Mouse (Mus musculus): ENCODE results near the gene Trabd2b. TPM values are rescaled to one million over a fixed set of nuclear protein-coding genes. Genes with fewer than 3 reads are reported as not detected.

The Trabd2b gene
- polyA plus RNA-seq, 1 experiment from 2014 or later = 0.97 TPM

DNA sequence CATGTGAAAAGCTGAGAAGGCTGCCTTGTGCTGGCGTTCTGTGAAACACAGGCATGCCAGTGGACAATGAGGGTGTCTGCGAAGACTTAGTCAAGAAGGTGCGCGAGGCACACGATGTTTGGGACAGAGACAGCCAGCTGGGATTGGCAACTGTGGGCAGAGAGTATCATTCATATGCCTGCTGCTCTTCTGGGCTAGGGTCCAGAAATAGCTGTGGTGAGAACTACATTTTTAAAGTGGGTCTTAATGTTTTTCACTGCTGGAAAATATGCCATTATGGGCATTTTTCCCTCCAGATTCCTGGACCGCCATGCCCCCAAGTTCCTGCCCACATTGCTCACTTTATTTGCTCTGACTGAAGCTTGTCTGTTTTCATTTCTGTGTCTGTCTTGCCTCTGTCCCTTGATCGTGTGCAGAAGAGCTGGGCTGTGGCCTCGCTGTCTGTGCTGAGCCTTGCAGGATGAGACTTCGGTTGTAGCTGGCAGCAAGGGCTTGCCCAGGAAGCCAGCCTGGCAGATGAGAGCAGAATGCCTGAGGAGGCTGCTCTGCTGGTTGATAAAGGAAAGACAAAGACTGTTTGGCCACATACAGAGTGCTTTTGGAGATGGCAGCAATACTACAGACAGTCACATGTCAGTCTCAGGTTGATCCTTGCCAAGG lies 42.0 kb downstream of the Trabd2b start:
- no peak overlapping the region for H3K4me2 ChIP-seq (ENCODE audit: low read depth, low read length)
- H3K27me3 ChIP-seq (ENCODE audit: control insufficient read depth, insufficient read depth, low read length) = no peaks in the 10 kb centered on the region
- H3K36me3 ChIP-seq (ENCODE audit: control insufficient read depth, insufficient read depth, low read length) = no peaks in the 10 kb centered on the region
- H3K9ac ChIP-seq (ENCODE audit: low read length) = no peak overlapping the region
- no peak for ATAC-seq (ENCODE audit: insufficient read depth, low FRiP score)
- no peak overlapping the region for H3K4me3 ChIP-seq (replicated peaks; ENCODE audit: low read length)
- H3K9me3 ChIP-seq (replicated peaks; ENCODE audit: control insufficient read depth, low read length) = no peaks in the 10 kb centered on the region
- 80% methylated on average over 9 of the region's 9 CpGs for WGBS
- H3K4me1 ChIP-seq (ENCODE audit: control insufficient read depth, insufficient read depth, low read length) = no peaks in the 10 kb centered on the region
- no peak overlapping the region for H3K27ac ChIP-seq (ENCODE audit: low read length)

GRCm38 (mm10) chr4:114453101-114453500 lies 46.6 kb downstream of the Trabd2b start:
- ATAC-seq (ENCODE audit: insufficient read depth, low FRiP score) = no peak
- Histone ChIP-seq H3K4me3 (replicated peaks; ENCODE audit: low read length) (no peak overlapping the region), H3K4me1 (ENCODE audit: control insufficient read depth, insufficient read depth, low read length) (no peaks in the 10 kb centered on the region), H3K9ac (ENCODE audit: low read length) (no peak overlapping the region), H3K9me3 (replicated peaks; ENCODE audit: control insufficient read depth, low read length) (no peaks in the 10 kb centered on the region), H3K27ac (ENCODE audit: low read length) (no peak overlapping the region), H3K36me3 (ENCODE audit: control insufficient read depth, insufficient read depth, low read length) (no peaks in the 10 kb centered on the region), H3K4me2 (ENCODE audit: low read depth, low read length) (no peak overlapping the region), H3K27me3 (ENCODE audit: control insufficient read depth, insufficient read depth, low read length) (no peaks in the 10 kb centered on the region)
- WGBS = 79% methylated on average over 3 of the region's 3 CpGs

DNA sequence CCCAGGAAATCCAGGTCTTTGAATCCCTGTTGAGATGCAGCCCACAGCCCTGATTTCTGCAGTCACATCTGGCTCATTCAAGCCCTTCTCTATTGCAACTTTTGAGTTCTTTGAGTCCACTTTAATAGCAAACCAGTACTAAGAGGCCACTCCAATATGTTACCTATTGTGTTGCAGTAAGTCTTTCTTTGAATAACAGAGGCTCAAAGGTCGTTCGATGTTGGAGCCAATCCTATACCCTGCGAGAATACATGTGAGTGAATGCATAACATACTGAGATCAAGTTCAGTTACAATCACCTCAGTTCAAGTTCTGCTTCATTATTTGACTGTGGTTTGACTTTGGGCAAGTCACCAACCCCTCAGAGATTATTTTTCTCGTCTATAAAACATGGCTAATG lies 47.5 kb downstream of the Trabd2b start:
- Histone ChIP-seq H3K4me1 (ENCODE audit: control insufficient read depth, insufficient read depth, low read length) (no peaks in the 10 kb centered on the region), H3K4me3 (replicated peaks; ENCODE audit: low read length) (no peak overlapping the region), H3K27ac (ENCODE audit: low read length) (no peak overlapping the region), H3K36me3 (ENCODE audit: control insufficient read depth, insufficient read depth, low read length) (no peaks in the 10 kb centered on the region), H3K4me2 (ENCODE audit: low read depth, low read length) (no peak overlapping the region), H3K9ac (ENCODE audit: low read length) (no peak overlapping the region), H3K9me3 (replicated peaks; ENCODE audit: control insufficient read depth, low read length) (no peaks in the 10 kb centered on the region), H3K27me3 (ENCODE audit: control insufficient read depth, insufficient read depth, low read length) (no peaks in the 10 kb centered on the region)
- ATAC-seq (ENCODE audit: insufficient read depth, low FRiP score) = no peak
- 77% methylated on average over 4 of the region's 4 CpGs for WGBS

- ATAC-seq (ENCODE audit: insufficient read depth, low FRiP score) = no peak
Measured at GRCm38 (mm10) chr4:114454495-114455186, 48.1 kb downstream of the Trabd2b start.

DNA sequence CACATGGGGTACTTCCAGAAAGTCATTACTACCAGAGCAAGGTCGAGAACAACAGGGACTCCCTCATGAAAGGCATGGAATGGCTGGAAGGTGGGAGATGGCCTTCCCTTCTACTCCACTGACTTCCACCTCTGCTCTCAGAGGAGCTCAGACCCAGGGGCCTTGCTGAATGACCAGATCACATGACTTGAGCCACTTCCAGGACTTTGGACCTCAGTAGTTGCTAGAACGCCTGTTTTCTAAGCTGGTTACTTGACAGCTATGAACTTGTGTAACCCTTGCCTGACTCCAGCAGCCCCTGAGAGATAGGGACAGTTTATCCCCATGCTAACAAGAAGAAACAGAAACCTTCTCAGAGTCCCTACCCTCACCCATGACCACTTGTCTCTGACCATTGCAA lies 50.6 kb downstream of the Trabd2b start:
- no peak overlapping the region for H3K27ac ChIP-seq (ENCODE audit: low read length)
- H3K9me3 ChIP-seq (replicated peaks; ENCODE audit: control insufficient read depth, low read length) = no peaks in the 10 kb centered on the region
- no peak overlapping the region for H3K4me2 ChIP-seq (ENCODE audit: low read depth, low read length)
- no peak overlapping the region for H3K4me3 ChIP-seq (replicated peaks; ENCODE audit: low read length)
- 75% methylated on average over 2 of the region's 2 CpGs for WGBS
- H3K4me1 ChIP-seq (ENCODE audit: control insufficient read depth, insufficient read depth, low read length) = peaks cover 4% of the 10 kb centered on the region; the same call in 1 of the 2 replicates
- no peak overlapping the region for H3K9ac ChIP-seq (ENCODE audit: low read length)
- no peaks in the 10 kb centered on the region for H3K27me3 ChIP-seq (ENCODE audit: control insufficient read depth, insufficient read depth, low read length)
- H3K36me3 ChIP-seq (ENCODE audit: control insufficient read depth, insufficient read depth, low read length) = no peaks in the 10 kb centered on the region
- no peak for ATAC-seq (ENCODE audit: insufficient read depth, low FRiP score)

More at GRCm38 (mm10) chr4:114454495-114455186, 48.1 kb downstream of the Trabd2b start:
- no peaks in the 10 kb centered on the region for H3K36me3 ChIP-seq (ENCODE audit: control insufficient read depth, insufficient read depth, low read length)
- no peaks in the 10 kb centered on the region for H3K27me3 ChIP-seq (ENCODE audit: control insufficient read depth, insufficient read depth, low read length)
- no peaks in the 10 kb centered on the region for H3K9me3 ChIP-seq (replicated peaks; ENCODE audit: control insufficient read depth, low read length)
- no peak overlapping the region for H3K9ac ChIP-seq (ENCODE audit: low read length)
- no peak overlapping the region for H3K4me3 ChIP-seq (replicated peaks; ENCODE audit: low read length)
- H3K4me1 ChIP-seq (ENCODE audit: control insufficient read depth, insufficient read depth, low read length) = no peaks in the 10 kb centered on the region
- H3K27ac ChIP-seq (ENCODE audit: low read length) = no peak overlapping the region
- no peak overlapping the region for H3K4me2 ChIP-seq (ENCODE audit: low read depth, low read length)
- WGBS = 77% methylated on average over 3 of the region's 3 CpGs

DNA sequence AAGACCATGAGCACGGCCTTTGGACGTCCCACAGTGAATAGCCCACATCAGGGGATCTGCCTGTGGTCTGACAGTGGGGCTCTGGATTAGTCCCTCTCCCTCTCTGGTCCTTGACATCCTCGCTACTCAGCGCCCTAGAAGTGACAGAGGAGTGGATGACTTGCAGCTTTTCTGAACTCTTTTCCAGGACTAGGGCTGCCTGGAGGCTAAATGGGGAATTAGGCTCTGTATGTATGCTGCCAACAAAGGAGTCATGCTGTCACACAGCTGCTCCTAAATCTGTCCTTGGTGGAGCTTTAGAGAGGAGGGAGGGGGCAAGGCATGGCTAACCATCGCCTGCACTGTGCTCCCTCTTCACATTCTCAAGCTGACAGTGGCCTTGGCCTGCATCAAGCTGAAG lies 53.1 kb downstream of the Trabd2b start:
- H3K9ac ChIP-seq (ENCODE audit: low read length) = no peak overlapping the region
- H3K4me1 ChIP-seq (ENCODE audit: control insufficient read depth, insufficient read depth, low read length) = peaks cover 4% of the 10 kb centered on the region; the same call in 1 of the 2 replicates
- H3K4me2 ChIP-seq (ENCODE audit: low read depth, low read length) = no peak overlapping the region
- no peak overlapping the region for H3K4me3 ChIP-seq (replicated peaks; ENCODE audit: low read length)
- no peaks in the 10 kb centered on the region for H3K9me3 ChIP-seq (replicated peaks; ENCODE audit: control insufficient read depth, low read length)
- H3K36me3 ChIP-seq (ENCODE audit: control insufficient read depth, insufficient read depth, low read length) = no peaks in the 10 kb centered on the region
- no peak; the same call in 1 of the 2 replicates for ATAC-seq (ENCODE audit: insufficient read depth, low FRiP score)
- 68% methylated on average over 5 of the region's 5 CpGs for WGBS
- no peak overlapping the region for H3K27ac ChIP-seq (ENCODE audit: low read length)
- no peaks in the 10 kb centered on the region for H3K27me3 ChIP-seq (ENCODE audit: control insufficient read depth, insufficient read depth, low read length)

DNA sequence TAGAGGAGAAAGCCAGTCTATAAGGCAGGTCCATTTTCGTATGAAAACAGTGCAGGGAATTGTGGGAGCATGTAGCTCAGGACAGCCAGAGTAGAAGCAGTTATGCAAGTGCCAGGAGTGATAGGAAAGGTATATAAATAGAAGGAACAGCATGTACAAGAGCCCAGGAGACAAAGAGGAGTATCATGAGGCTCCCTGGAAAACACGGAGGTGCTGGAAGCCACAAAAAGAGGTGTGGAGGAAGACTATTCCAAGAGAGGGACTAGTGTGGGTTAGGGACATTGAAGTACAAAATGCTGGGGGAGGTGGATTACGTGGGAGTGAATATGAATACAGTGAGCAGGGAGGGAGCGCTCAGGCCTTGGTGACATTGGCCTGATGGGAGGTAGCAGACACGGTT lies 53.9 kb downstream of the Trabd2b start:
- H3K9ac ChIP-seq (ENCODE audit: low read length) = no peak overlapping the region
- no peak overlapping the region for H3K4me2 ChIP-seq (ENCODE audit: low read depth, low read length)
- H3K27ac ChIP-seq (ENCODE audit: low read length) = no peak overlapping the region
- ATAC-seq (ENCODE audit: insufficient read depth, low FRiP score) = no peak
- no peaks in the 10 kb centered on the region for H3K27me3 ChIP-seq (ENCODE audit: control insufficient read depth, insufficient read depth, low read length)
- 77% methylated on average over 5 of the region's 5 CpGs for WGBS
- no peaks in the 10 kb centered on the region for H3K9me3 ChIP-seq (replicated peaks; ENCODE audit: control insufficient read depth, low read length)
- H3K36me3 ChIP-seq (ENCODE audit: control insufficient read depth, insufficient read depth, low read length) = no peaks in the 10 kb centered on the region
- peaks cover 4% of the 10 kb centered on the region; the same call in 1 of the 2 replicates for H3K4me1 ChIP-seq (ENCODE audit: control insufficient read depth, insufficient read depth, low read length)
- no peak overlapping the region for H3K4me3 ChIP-seq (replicated peaks; ENCODE audit: low read length)

GRCm38 (mm10) chr4:114461093-114461492 lies 54.6 kb downstream of the Trabd2b start:
- Histone ChIP-seq H3K9me3 (replicated peaks; ENCODE audit: control insufficient read depth, low read length) (no peaks in the 10 kb centered on the region), H3K9ac (ENCODE audit: low read length) (no peak overlapping the region), H3K4me3 (replicated peaks; ENCODE audit: low read length) (no peak overlapping the region), H3K27me3 (ENCODE audit: control insufficient read depth, insufficient read depth, low read length) (no peaks in the 10 kb centered on the region), H3K36me3 (ENCODE audit: control insufficient read depth, insufficient read depth, low read length) (no peaks in the 10 kb centered on the region), H3K27ac (ENCODE audit: low read length) (no peak overlapping the region), H3K4me1 (ENCODE audit: control insufficient read depth, insufficient read depth, low read length) (peaks cover 4% of the 10 kb centered on the region; the same call in 1 of the 2 replicates), H3K4me2 (ENCODE audit: low read depth, low read length) (no peak overlapping the region)
- no peak for ATAC-seq (ENCODE audit: insufficient read depth, low FRiP score)
- WGBS = 65% methylated on average over 5 of the region's 5 CpGs

DNA sequence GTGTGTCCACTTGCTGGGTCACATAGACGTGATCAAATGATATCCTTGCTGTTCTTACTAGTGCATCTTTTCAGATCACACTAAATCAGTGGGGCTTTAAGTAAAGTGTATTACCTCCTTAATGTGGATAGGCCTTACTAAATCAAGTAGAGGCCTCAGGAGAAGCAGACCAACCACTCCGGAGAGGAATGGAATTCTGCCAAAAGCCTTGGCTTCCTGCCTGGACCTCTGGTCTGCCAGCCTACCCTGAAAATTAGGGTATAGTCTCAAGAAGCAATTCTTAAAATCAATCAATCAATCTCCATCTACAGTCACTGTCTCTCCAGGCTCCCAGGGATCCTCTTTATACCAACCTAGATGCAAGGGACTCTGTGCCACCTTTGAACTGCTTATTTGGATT lies 59.1 kb downstream of the Trabd2b start:
- Histone ChIP-seq H3K4me2 (ENCODE audit: low read depth, low read length) (no peak overlapping the region), H3K27ac (ENCODE audit: low read length) (no peak overlapping the region), H3K9ac (ENCODE audit: low read length) (no peak overlapping the region), H3K4me1 (ENCODE audit: control insufficient read depth, insufficient read depth, low read length) (peaks cover 11% of the 10 kb centered on the region), H3K27me3 (ENCODE audit: control insufficient read depth, insufficient read depth, low read length) (no peaks in the 10 kb centered on the region), H3K36me3 (ENCODE audit: control insufficient read depth, insufficient read depth, low read length) (no peaks in the 10 kb centered on the region), H3K4me3 (replicated peaks; ENCODE audit: low read length) (no peak overlapping the region), H3K9me3 (replicated peaks; ENCODE audit: control insufficient read depth, low read length) (no peaks in the 10 kb centered on the region)
- ATAC-seq (ENCODE audit: insufficient read depth, low FRiP score) = no peak
- 43% methylated on average over 2 of the region's 2 CpGs for WGBS

All from stomach, embryonic 16.5 days (tissue).